Mouse (Mus musculus): ENCODE measurements around the gene Fkbp1a. TPM values are rescaled to one million over a fixed set of nuclear protein-coding genes. Genes with fewer than 3 reads are reported as not detected.

Gene Fkbp1a
- 587 and 591 TPM in 2 replicates for polyA plus RNA-seq (2015; fragmentation: Nextera tagmentation; extraction: Ambion mirVana)

DNA sequence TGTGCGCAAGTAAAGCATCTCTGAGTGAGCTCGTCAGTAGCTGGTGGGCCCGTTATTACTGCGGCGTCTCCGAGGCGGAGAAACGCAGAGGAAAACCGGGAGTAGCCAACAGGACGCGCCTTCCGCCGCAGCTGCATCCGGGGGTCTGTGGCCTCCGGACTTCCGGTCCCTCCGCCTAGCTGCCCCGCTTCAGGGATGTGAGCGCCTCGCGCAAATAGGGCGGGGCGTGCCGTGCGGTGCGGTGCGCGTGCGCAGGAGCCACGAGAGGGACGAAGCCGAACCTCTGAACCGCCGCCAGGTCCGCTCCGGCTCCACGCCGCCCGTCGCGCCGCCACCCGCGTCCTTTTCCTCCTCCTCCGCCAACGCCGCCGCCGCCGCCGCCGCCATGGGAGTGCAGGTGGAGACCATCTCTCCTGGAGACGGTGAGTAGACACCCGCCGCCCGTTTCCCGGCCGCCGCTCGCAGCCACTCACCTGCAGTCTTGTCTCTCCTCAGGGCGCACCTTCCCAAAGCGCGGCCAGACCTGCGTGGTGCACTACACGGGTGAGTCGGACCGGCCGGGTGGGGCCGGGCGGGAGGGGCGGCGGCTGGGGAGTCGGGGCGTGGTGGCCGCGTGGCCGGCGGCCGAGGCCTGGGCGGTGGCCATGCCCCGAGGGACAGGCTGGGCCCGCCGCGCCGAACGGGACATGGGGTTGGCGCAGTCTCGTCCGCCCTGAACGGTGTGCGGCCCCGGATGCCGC lies at the start of gene Fkbp1a:
TSS of gene Fkbp1a (plus strand) at position 161 of the 740 bp plus-strand sequence.
- Histone ChIP-seq H3K4me3 (peak within 1 kb of the TSS; percentile 59), H3K4me2 (replicated peaks) (peak within 1 kb of the TSS; percentile 64), H3K36me3 (peaks cover 15% of the 10 kb centered on the region), H3K4me1 (peaks cover 40% of the 10 kb centered on the region), H3K9me3 (no peaks in the 10 kb centered on the region), H3K27ac (replicated peaks) (peak within 1 kb of the TSS; percentile 83), H3K9ac (replicated peaks) (peak within 1 kb of the TSS; percentile 85), H3K27me3 (no peaks in the 10 kb centered on the region)
- peak; percentile 98 for ATAC-seq (replicated peaks)
- under 1% methylated on average over 86 of the region's 93 CpGs for WGBS

DNA sequence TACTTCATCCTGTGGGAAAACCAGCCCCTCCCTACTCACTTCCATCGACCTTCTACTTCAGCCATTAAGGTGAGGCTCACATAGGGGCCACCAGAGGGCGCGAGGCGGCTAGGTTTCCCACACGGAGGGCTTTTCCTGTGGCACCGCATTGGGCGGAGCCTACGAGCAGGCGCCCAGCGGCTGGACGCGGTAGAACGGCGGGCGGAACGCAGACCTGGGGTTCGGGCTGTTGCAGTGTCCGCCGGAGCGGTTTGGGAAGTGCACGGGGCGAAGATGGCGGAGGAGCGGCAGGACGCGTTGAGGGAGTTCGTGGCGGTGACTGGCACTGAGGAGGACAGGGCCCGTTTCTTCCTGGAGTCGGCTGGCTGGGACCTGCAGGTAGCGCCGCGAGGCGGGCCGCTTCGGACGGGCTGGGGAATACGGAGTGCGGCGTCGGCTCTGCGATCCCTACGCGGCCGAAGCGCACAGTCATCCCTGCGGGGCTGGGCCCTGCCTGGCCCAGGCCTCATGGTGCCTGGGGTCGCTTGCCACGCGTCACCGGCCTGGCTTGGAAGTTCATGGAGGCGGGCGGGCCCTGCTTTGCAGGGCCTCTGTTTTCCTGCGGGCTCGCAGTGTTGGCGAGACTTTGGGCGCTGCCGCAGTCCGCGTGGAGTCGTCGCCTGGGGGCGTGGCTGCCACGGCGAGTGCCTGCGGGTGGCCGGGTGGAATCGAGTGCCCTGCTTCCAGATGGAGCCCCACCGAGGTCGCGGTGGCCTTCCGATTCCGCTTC lies 48.1 kb upstream of the Fkbp1a start, which contains the start of gene Nsfl1c:
TSS of gene Nsfl1c (plus strand) at position 148 of the 769 bp plus-strand sequence.
- Histone ChIP-seq H3K4me3 (peak within 1 kb of the TSS; percentile 97), H3K27me3 (no peaks in the 10 kb centered on the region; the same call in 1 of the 2 replicates), H3K9ac (replicated peaks) (peak within 1 kb of the TSS; percentile 96), H3K4me1 (peaks cover 26% of the 10 kb centered on the region), H3K4me2 (replicated peaks) (peak within 1 kb of the TSS; percentile 86), H3K9me3 (no peaks in the 10 kb centered on the region), H3K27ac (replicated peaks) (peak within 1 kb of the TSS; percentile 74), H3K36me3 (peaks cover 26% of the 10 kb centered on the region)
- WGBS: under 1% methylated on average over 72 of the region's 73 CpGs
- ATAC-seq (replicated peaks): peak; percentile 100

GRCm38 (mm10) chr2:151498358-151498757 lies 43.9 kb upstream of the Fkbp1a start:
- Histone ChIP-seq H3K27me3 (no peaks in the 10 kb centered on the region), H3K4me3 (no peak overlapping the region), H3K9me3 (no peaks in the 10 kb centered on the region), H3K9ac (replicated peaks) (no peak overlapping the region), H3K4me1 (peaks cover 26% of the 10 kb centered on the region), H3K36me3 (peaks cover 60% of the 10 kb centered on the region), H3K27ac (replicated peaks) (no peak overlapping the region), H3K4me2 (replicated peaks) (no peak overlapping the region)
- 17% methylated on average over 3 of the region's 3 CpGs for WGBS
- ATAC-seq (replicated peaks): no peak

GRCm38 (mm10) chr2:151500442-151501007 lies 41.8 kb upstream of the Fkbp1a start:
- no peak for ATAC-seq (replicated peaks)
- no peaks in the 10 kb centered on the region for H3K27me3 ChIP-seq
- peaks cover 79% of the 10 kb centered on the region for H3K36me3 ChIP-seq
- no peak overlapping the region for H3K4me2 ChIP-seq (replicated peaks)
- WGBS: 93% methylated on average over 6 of the region's 6 CpGs
- H3K4me1 ChIP-seq: peaks cover 16% of the 10 kb centered on the region
- no peak overlapping the region for H3K27ac ChIP-seq (replicated peaks)
- H3K4me3 ChIP-seq: no peak overlapping the region
- no peaks in the 10 kb centered on the region for H3K9me3 ChIP-seq
- H3K9ac ChIP-seq (replicated peaks): no peak overlapping the region

DNA sequence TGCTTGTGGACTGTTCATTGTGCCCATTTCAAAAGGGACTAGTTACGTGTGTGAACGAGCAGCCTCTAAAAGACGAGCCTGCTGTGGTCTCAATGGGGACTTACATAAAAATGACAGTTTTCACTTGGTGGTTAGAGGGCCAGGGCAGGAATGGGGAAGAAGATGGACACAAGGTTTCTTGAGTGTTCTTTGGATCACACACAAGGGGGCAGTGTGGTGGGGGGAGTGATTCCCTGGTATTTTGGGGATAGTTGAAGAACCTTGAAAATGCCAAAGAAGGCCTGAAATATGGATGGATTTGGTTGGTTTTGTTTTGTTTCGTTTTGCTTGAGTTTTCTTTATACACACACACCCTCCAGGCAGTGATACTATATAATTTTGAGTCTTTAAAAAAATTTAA lies 38.1 kb upstream of the Fkbp1a start:
- Histone ChIP-seq H3K9me3 (no peaks in the 10 kb centered on the region), H3K36me3 (peaks cover 84% of the 10 kb centered on the region), H3K9ac (replicated peaks) (no peak overlapping the region), H3K27ac (replicated peaks) (no peak overlapping the region), H3K4me2 (replicated peaks) (no peak overlapping the region), H3K4me1 (no peaks in the 10 kb centered on the region), H3K4me3 (no peak overlapping the region), H3K27me3 (no peaks in the 10 kb centered on the region)
- no peak for ATAC-seq (replicated peaks)
- 75% methylated on average over 4 of the region's 4 CpGs for WGBS

DNA sequence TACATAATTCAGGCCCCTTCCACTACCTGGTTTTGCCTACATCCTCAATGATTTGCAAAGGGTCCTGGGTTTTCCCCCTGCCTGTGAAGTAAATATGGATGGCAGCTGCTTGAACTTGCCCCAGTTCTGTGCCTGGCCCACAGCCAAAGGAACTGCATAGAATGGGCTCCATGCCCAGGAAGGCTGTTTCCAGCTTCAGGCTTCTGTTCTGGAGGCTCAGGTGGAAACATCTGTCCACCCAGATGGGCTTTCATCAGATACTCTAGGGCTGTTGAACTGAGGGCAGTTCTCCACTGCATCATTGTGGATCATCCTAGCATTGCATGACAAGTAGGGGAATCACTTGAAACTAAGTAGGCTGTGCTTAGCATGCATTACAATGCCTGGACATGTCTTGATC lies 30.1 kb upstream of the Fkbp1a start:
- Histone ChIP-seq H3K4me2 (replicated peaks) (no peak overlapping the region), H3K27ac (replicated peaks) (no peak overlapping the region), H3K4me1 (peaks cover 9% of the 10 kb centered on the region; the same call in 1 of the 2 replicates), H3K27me3 (no peaks in the 10 kb centered on the region), H3K36me3 (peaks cover 91% of the 10 kb centered on the region), H3K9ac (replicated peaks) (no peak overlapping the region), H3K4me3 (no peak overlapping the region), H3K9me3 (no peaks in the 10 kb centered on the region)
- ATAC-seq (replicated peaks): peak; percentile 57; the same call in 1 of the 2 replicates

GRCm38 (mm10) chr2:151513525-151514285 lies 28.6 kb upstream of the Fkbp1a start:
- 89% methylated on average over 3 of the region's 3 CpGs for WGBS
- Histone ChIP-seq H3K4me1 (peaks cover 9% of the 10 kb centered on the region; the same call in 1 of the 2 replicates), H3K36me3 (peaks cover 86% of the 10 kb centered on the region), H3K9me3 (no peaks in the 10 kb centered on the region), H3K27me3 (no peaks in the 10 kb centered on the region), H3K4me2 (replicated peaks) (no peak overlapping the region), H3K4me3 (no peak overlapping the region), H3K9ac (replicated peaks) (no peak overlapping the region), H3K27ac (replicated peaks) (no peak overlapping the region)
- no peak for ATAC-seq (replicated peaks)

- no peak for ATAC-seq (replicated peaks)
- Histone ChIP-seq H3K4me3 (no peak overlapping the region), H3K9ac (replicated peaks) (no peak overlapping the region), H3K27ac (replicated peaks) (no peak overlapping the region), H3K4me1 (no peaks in the 10 kb centered on the region), H3K36me3 (peaks cover 59% of the 10 kb centered on the region), H3K9me3 (no peaks in the 10 kb centered on the region), H3K27me3 (no peaks in the 10 kb centered on the region), H3K4me2 (replicated peaks) (no peak overlapping the region)
- 95% methylated on average over 2 of the region's 2 CpGs for WGBS
Measured at GRCm38 (mm10) chr2:151519000-151519399, 23.3 kb upstream of the Fkbp1a start.

- Histone ChIP-seq H3K4me2 (replicated peaks) (no peak overlapping the region), H3K9ac (replicated peaks) (no peak overlapping the region), H3K27me3 (no peaks in the 10 kb centered on the region), H3K9me3 (no peaks in the 10 kb centered on the region), H3K4me1 (no peaks in the 10 kb centered on the region), H3K4me3 (no peak overlapping the region), H3K36me3 (peaks cover 17% of the 10 kb centered on the region), H3K27ac (replicated peaks) (no peak overlapping the region)
- ATAC-seq (replicated peaks): no peak
- WGBS: 70% methylated on average over 4 of the region's 4 CpGs
Measured at GRCm38 (mm10) chr2:151524324-151525041, 17.8 kb upstream of the Fkbp1a start.

DNA sequence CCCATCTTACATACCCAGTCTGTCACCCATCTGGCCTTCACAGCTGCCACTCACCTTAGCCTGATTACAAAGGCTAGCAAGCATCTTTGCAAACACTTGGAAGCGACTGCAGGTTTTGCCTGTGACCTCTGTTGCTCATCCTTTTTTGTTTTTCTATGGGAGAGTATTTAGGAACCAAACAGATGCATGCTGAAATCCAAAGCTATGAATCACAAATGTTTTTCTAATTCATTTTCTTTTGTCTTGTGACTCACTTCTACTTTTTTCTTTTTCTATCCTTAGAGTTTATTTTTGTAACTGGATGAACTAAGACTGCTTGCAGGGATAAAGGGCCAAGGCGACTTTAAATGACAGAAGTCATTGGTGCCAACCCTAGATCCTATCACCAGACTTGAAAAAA lies 16.8 kb upstream of the Fkbp1a start:
- H3K4me1 ChIP-seq: no peaks in the 10 kb centered on the region
- no peaks in the 10 kb centered on the region for H3K9me3 ChIP-seq
- H3K27me3 ChIP-seq: no peaks in the 10 kb centered on the region
- no peak for ATAC-seq (replicated peaks)
- H3K9ac ChIP-seq (replicated peaks): no peak overlapping the region
- no peak overlapping the region for H3K27ac ChIP-seq (replicated peaks)
- no peak overlapping the region for H3K4me2 ChIP-seq (replicated peaks)
- peaks cover 8% of the 10 kb centered on the region for H3K36me3 ChIP-seq
- WGBS: 68% methylated on average over 2 of the region's 2 CpGs
- no peak overlapping the region for H3K4me3 ChIP-seq

DNA sequence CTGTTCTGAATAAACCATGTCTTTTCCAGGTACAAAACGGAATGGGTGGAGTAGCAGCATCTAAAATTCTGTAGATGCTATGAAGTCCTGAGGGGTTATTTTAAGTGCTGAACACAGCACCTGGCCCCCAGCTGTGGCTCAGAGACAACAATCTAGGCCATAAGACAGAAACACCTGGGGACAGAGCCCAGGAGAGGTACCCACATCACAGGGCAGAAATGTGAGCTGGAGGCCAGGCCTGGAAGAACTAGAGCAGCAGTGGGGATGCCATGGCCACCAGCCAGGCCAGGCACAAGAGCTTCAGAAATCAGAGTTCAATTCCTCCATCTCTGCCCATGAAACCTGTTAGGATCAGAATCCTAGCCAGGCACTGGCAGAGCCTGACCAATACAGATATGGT lies 14.2 kb upstream of the Fkbp1a start:
- Histone ChIP-seq H3K9ac (replicated peaks) (no peak overlapping the region), H3K4me3 (no peak overlapping the region), H3K4me2 (replicated peaks) (no peak overlapping the region), H3K36me3 (no peaks in the 10 kb centered on the region), H3K27me3 (no peaks in the 10 kb centered on the region), H3K9me3 (no peaks in the 10 kb centered on the region), H3K27ac (replicated peaks) (no peak overlapping the region), H3K4me1 (no peaks in the 10 kb centered on the region)
- WGBS: 92% methylated on average over 1 of the region's 1 CpGs
- no peak for ATAC-seq (replicated peaks)

Data from forebrain, embryonic 15.5 days (tissue).